Mouse (Mus musculus) MEL (cell line): ENCODE measurements at regions not wholly inside any gene's neighbourhood (a gene's known extent, or its start where the extent isn't known, plus 50 kb on each side); places are given as distances from the start of the nearest gene placed in this dataset.

ENCODE experiments used
- DNase-seq: peaks from one replicate; pipeline ENCODE4 v3.0.0; 2011; ENCODE audit warnings: low read depth, low spot score
- H3K27ac ChIP-seq: 2 replicates; pipeline ENCODE4 v1.5.1; 2012; ENCODE audit warnings: low read depth, mild to moderate bottlenecking, control low read depth, low read length, moderate library complexity; ENCODE audit not compliant: control insufficient read depth
- H3K27me3 ChIP-seq, 2 experiments: fragments of 150-350 bp in 1 of 2; sonication (generic) in 1 of 2; 2 replicates each; pipeline ENCODE4 v1.6.1; 2012; ENCODE audit warnings: low read length in 2 of 2, mild to moderate bottlenecking in 2 of 2, improper control_type of control experiment in 1 of 2, moderate library complexity in 1 of 2; ENCODE audit not compliant: insufficient read depth in 2 of 2, control insufficient read depth in 1 of 2
- H3K36me3 ChIP-seq, 2 experiments: 2 replicates each; pipeline ENCODE4 v1.6.1; 2012 to 2014; ENCODE audit warnings: low read length in 2 of 2, improper control_type of control experiment in 1 of 2, inconsistent platforms in 1 of 2, mild to moderate bottlenecking in 1 of 2; ENCODE audit not compliant: insufficient read depth in 2 of 2, control insufficient read depth in 1 of 2
- H3K4me1 ChIP-seq, 2 experiments: fragments of 150-350 bp in 1 of 2; sonication (generic) in 1 of 2; 2 replicates each; pipeline ENCODE4 v1.6.1; 2012; ENCODE audit warnings: low read length in 2 of 2, improper control_type of control experiment in 1 of 2, mild to moderate bottlenecking in 1 of 2; ENCODE audit not compliant: insufficient read depth in 2 of 2, control insufficient read depth in 1 of 2
- H3K4me3 ChIP-seq, 2 experiments: fragments of 150-350 bp in 1 of 2; sonication (generic) in 1 of 2; 2 replicates each; pipeline ENCODE4 v1.5.1; 2012; ENCODE audit warnings: low read depth in 2 of 2, low read length in 2 of 2, mild to moderate bottlenecking in 2 of 2, moderate library complexity in 2 of 2, control low read depth in 1 of 2, improper control_type of control experiment in 1 of 2; ENCODE audit not compliant: control insufficient read depth in 1 of 2, insufficient read depth in 1 of 2
- H3K79me2 ChIP-seq: 2 replicates; pipeline ENCODE4 v1.6.1; 2012; ENCODE audit warnings: mild to moderate bottlenecking, low read length, moderate library complexity; ENCODE audit not compliant: control insufficient read depth, poor library complexity, insufficient read depth
- H3K9ac ChIP-seq: 2 replicates; pipeline ENCODE4 v1.6.1; 2012; ENCODE audit warnings: low read depth, mild to moderate bottlenecking, control low read depth, low read length, moderate library complexity; ENCODE audit not compliant: control insufficient read depth, poor library complexity, severe bottlenecking
- H3K9me3 ChIP-seq: fragments of 150-350 bp; sonication (generic); replicated peaks from 2 replicates; pipeline ENCODE4 v1.6.1; 2012; ENCODE audit warnings: mild to moderate bottlenecking, low read length, improper control_type of control experiment, moderate library complexity; ENCODE audit not compliant: insufficient read depth
- CTCF ChIP-seq, 3 experiments: IDR thresholded peaks in 2 of 3; conservative IDR thresholded peaks in 1 of 3; 2 replicates each; pipeline ENCODE4 v1.5.1; 2011 to 2012; ENCODE audit warnings: low read length in 3 of 3, low read depth in 2 of 3, mild to moderate bottlenecking in 2 of 3, improper control_type of control experiment in 1 of 3, inconsistent platforms in 1 of 3, mixed read lengths in 1 of 3, moderate library complexity in 1 of 3; ENCODE audit not compliant: control insufficient read depth in 1 of 3, insufficient read depth in 1 of 3, poor library complexity in 1 of 3, severe bottlenecking in 1 of 3
- EP300 ChIP-seq, 2 experiments: IDR thresholded peaks; 2 replicates each; pipeline ENCODE4 v1.6.1; 2011; ENCODE audit warnings: improper control_type of control experiment in 2 of 2, low read length in 2 of 2, low read depth in 1 of 2, mild to moderate bottlenecking in 1 of 2
- ETS1 ChIP-seq: IDR thresholded peaks from 2 replicates; pipeline ENCODE4 v1.6.1; 2012; ENCODE audit warnings: low read depth, mild to moderate bottlenecking, inconsistent platforms, low read length, improper control_type of control experiment, moderate library complexity
- GATA1 ChIP-seq: IDR thresholded peaks from 2 replicates; pipeline ENCODE4 v1.6.1; 2011; ENCODE audit warnings: low read depth, low read length, improper control_type of control experiment
- JUND ChIP-seq: IDR thresholded peaks from 2 replicates; pipeline ENCODE4 v1.6.1; 2011; ENCODE audit warnings: low read depth, mild to moderate bottlenecking, improper control_type of control experiment, low read length
- MAFK ChIP-seq: IDR thresholded peaks from 2 replicates; pipeline ENCODE4 v1.6.1; 2011; ENCODE audit warnings: low read depth, mild to moderate bottlenecking, low read length, improper control_type of control experiment, borderline replicate concordance
- MAX ChIP-seq: IDR thresholded peaks from 2 replicates; pipeline ENCODE4 v1.6.1; 2011; ENCODE audit warnings: low read length, improper control_type of control experiment
- MYB ChIP-seq: IDR thresholded peaks from 2 replicates; pipeline ENCODE4 v1.6.1; 2011; ENCODE audit warnings: mild to moderate bottlenecking, low read depth, low read length, improper control_type of control experiment
- NRF1 ChIP-seq: IDR thresholded peaks from 2 replicates; pipeline ENCODE4 v1.6.1; 2014; ENCODE audit warnings: low read depth, mild to moderate bottlenecking, inconsistent platforms, low read length, improper control_type of control experiment, moderate library complexity; ENCODE audit not compliant: poor library complexity, insufficient read depth, severe bottlenecking
- POLR2A ChIP-seq, 2 experiments: IDR thresholded peaks; 2 replicates each; pipeline ENCODE4 v1.6.1; 2011 to 2012; ENCODE audit warnings: low read length in 2 of 2, mild to moderate bottlenecking in 2 of 2, control low read depth in 1 of 2, improper control_type of control experiment in 1 of 2, low read depth in 1 of 2, moderate library complexity in 1 of 2; ENCODE audit not compliant: control insufficient read depth in 1 of 2, insufficient read depth in 1 of 2, poor library complexity in 1 of 2
- POLR2AphosphoS5 ChIP-seq: IDR thresholded peaks from 2 replicates; pipeline ENCODE4 v1.6.1; 2012; ENCODE audit warnings: low read depth, borderline replicate concordance, mild to moderate bottlenecking, inconsistent platforms, low read length, moderate library complexity, mixed read lengths
- RAD21 ChIP-seq: IDR thresholded peaks from 2 replicates; pipeline ENCODE4 v1.6.1; 2011; ENCODE audit warnings: mild to moderate bottlenecking, low read depth, low read length, improper control_type of control experiment
- RCOR1 ChIP-seq: IDR thresholded peaks from 2 replicates; pipeline ENCODE4 v1.6.1; 2012; ENCODE audit warnings: low read depth, mild to moderate bottlenecking, inconsistent platforms, low read length, improper control_type of control experiment
- SIN3A ChIP-seq: IDR thresholded peaks from 2 replicates; pipeline ENCODE4 v1.6.1; 2012; ENCODE audit warnings: low read length, improper control_type of control experiment, inconsistent platforms
- SMC3 ChIP-seq: IDR thresholded peaks from 2 replicates; pipeline ENCODE4 v1.6.1; 2011; ENCODE audit warnings: low read depth, low read length, improper control_type of control experiment
- TAL1 ChIP-seq: IDR thresholded peaks from 2 replicates; pipeline ENCODE4 v1.6.1; 2012; ENCODE audit warnings: mild to moderate bottlenecking, inconsistent platforms, low read length, moderate library complexity, mixed read lengths
- TBP ChIP-seq: IDR thresholded peaks from 2 replicates; pipeline ENCODE4 v1.8.0; 2011; ENCODE audit warnings: low read depth, low read length, improper control_type of control experiment
- ZC3H11A ChIP-seq: IDR thresholded peaks from 2 replicates; pipeline ENCODE4 v1.6.1; 2012; ENCODE audit warnings: low read depth, mild to moderate bottlenecking, inconsistent platforms, low read length, improper control_type of control experiment
- ZNF384 ChIP-seq: IDR thresholded peaks from 2 replicates; pipeline ENCODE4 v1.6.1; 2012; ENCODE audit warnings: low read depth, mild to moderate bottlenecking, inconsistent platforms, low read length, improper control_type of control experiment

GRCm38 (mm10) chr2:149203896-149204295 lies 186.9 kb upstream of the Gm10750 start:
- DNase-seq, result no peak

GRCm38 (mm10) chr2:149195736-149196135 lies 178.7 kb upstream of the Gm10750 start:
- Histone ChIP-seq H3K36me3 (no peaks in the 10 kb centered on the region), H3K4me3 (no peak overlapping the region), H3K79me2 (no peaks in the 10 kb centered on the region), H3K4me1 (no peaks in the 10 kb centered on the region), H3K27me3 (no peaks in the 10 kb centered on the region), H3K9ac (no peak overlapping the region), H3K9me3 (no peaks in the 10 kb centered on the region), H3K27ac (no peak overlapping the region)
- peak; percentile 28 for DNase-seq
- peak; percentile 51 for TF ChIP-seq SMC3
- no peak for TF ChIP-seq MYB
- TF ChIP-seq ZC3H11A, result peak; percentile 24
- peak in 2 of 3 experiments; percentile 27 to 53; a peak in 3 of 6 replicates for TF ChIP-seq CTCF (IDR thresholded peaks at IDR 0.05 in 2 of 3, conservative IDR thresholded peaks at IDR 0.05 in 1 of 3; ENCODE audit: control insufficient read depth in 1 of 3, insufficient read depth in 1 of 3, low read depth in 2 of 3, low read length in 3 of 3, poor library complexity in 1 of 3, severe bottlenecking in 1 of 3)
- TF ChIP-seq RAD21, result peak; percentile 55

More at GRCm38 (mm10) chr2:149203896-149204295, 186.9 kb upstream of the Gm10750 start:
- no peaks in the 10 kb centered on the region for H3K79me2 ChIP-seq
- no peaks in the 10 kb centered on the region for H3K36me3 ChIP-seq
- H3K9ac ChIP-seq, result no peak overlapping the region
- H3K27ac ChIP-seq, result no peak overlapping the region
- no peak for TF ChIP-seq TAL1
- no peak for TF ChIP-seq ETS1
- TF ChIP-seq ZC3H11A, result no peak
- no peak for TF ChIP-seq MYB
- no peak for TF ChIP-seq RAD21
- TF ChIP-seq MAX, result no peak
- no peak for TF ChIP-seq MAFK
- TF ChIP-seq EP300 (IDR thresholded peaks at IDR 0.05; ENCODE audit: low read depth in 1 of 2, low read length in 2 of 2), result no peak
- TF ChIP-seq SIN3A, result no peak
- no peak for TF ChIP-seq GATA1
- TF ChIP-seq POLR2AphosphoS5, result no peak
- no peak for TF ChIP-seq JUND
- no peak for TF ChIP-seq RCOR1
- no peak for TF ChIP-seq POLR2A (IDR thresholded peaks at IDR 0.05; ENCODE audit: control insufficient read depth in 1 of 2, insufficient read depth in 1 of 2, low read depth in 1 of 2, low read length in 2 of 2, poor library complexity in 1 of 2)
- no peak for TF ChIP-seq TBP
- TF ChIP-seq SMC3, result no peak
- TF ChIP-seq ZNF384, result no peak
- no peak for TF ChIP-seq NRF1
- no peak overlapping the region for H3K4me3 ChIP-seq
- no peaks in the 10 kb centered on the region for H3K4me1 ChIP-seq
- H3K27me3 ChIP-seq, result no peaks in the 10 kb centered on the region
- no peaks in the 10 kb centered on the region for H3K9me3 ChIP-seq
